Mouse (Mus musculus) lung, postnatal 0 days (tissue): ENCODE results near the gene Mapt. TPM values are rescaled to one million over a fixed set of nuclear protein-coding genes. Genes with fewer than 3 reads are reported as not detected.

Experiments
- ATAC-seq: fragments of 200-750 bp; cut with Nextera tagmentation; 2 replicates; pipeline ENCODE4 v1.8.0; 2017; ENCODE audit warnings: moderate library complexity
- DNase-seq: peaks from one replicate; pipeline ENCODE4 v3.0.0-alpha.2; 2016; ENCODE audit warnings: low spot score
- H3K27ac ChIP-seq: fragments of 300-500 bp; sonication (generic); 2 replicates; pipeline ENCODE4 v1.5.1; 2014; ENCODE audit warnings: antibody characterized with exemption, mild to moderate bottlenecking, low read length, mixed read lengths
- H3K27me3 ChIP-seq: fragments of 300-500 bp; sonication (generic); replicated peaks from 2 replicates; pipeline ENCODE4 v1.6.1; 2014; ENCODE audit warnings: low read length, mixed read lengths; ENCODE audit not compliant: insufficient read depth
- H3K36me3 ChIP-seq: fragments of 300-500 bp; sonication (generic); 2 replicates; pipeline ENCODE4 v1.6.1; 2014; ENCODE audit warnings: low read length, mixed read lengths; ENCODE audit not compliant: insufficient read depth
- H3K4me1 ChIP-seq: fragments of 300-500 bp; sonication (generic); 2 replicates; pipeline ENCODE4 v1.6.1; 2014; ENCODE audit warnings: antibody characterized with exemption, low read depth, low read length, mixed read lengths; ENCODE audit not compliant: insufficient read depth
- H3K4me2 ChIP-seq: fragments of 300-500 bp; sonication (generic); replicated peaks from 2 replicates; pipeline ENCODE4 v1.6.1; 2014; ENCODE audit warnings: low read depth, mild to moderate bottlenecking, low read length, moderate library complexity, mixed read lengths
- H3K4me3 ChIP-seq: fragments of 300-500 bp; sonication (generic); 2 replicates; pipeline ENCODE4 v1.5.1; 2014; ENCODE audit warnings: low read depth, low read length
- H3K9ac ChIP-seq: fragments of 300-500 bp; sonication (generic); replicated peaks from 2 replicates; pipeline ENCODE4 v1.6.1; 2014; ENCODE audit warnings: low read depth, mild to moderate bottlenecking
- H3K9me3 ChIP-seq: fragments of 300-500 bp; sonication (generic); 2 replicates; pipeline ENCODE4 v1.6.1; 2016; ENCODE audit warnings: low read length, mixed read lengths
- CTCF ChIP-seq: IDR thresholded peaks from 2 replicates; pipeline ENCODE4 v1.5.1; 2016; ENCODE audit warnings: antibody characterized with exemption, mild to moderate bottlenecking
- EP300 ChIP-seq: IDR thresholded peaks from 2 replicates; pipeline ENCODE4 v1.6.1; 2016; ENCODE audit warnings: antibody characterized with exemption, mild to moderate bottlenecking, control low read depth
- WGBS: fragments of 180-500 bp; shearing (Covaris S2); extraction: QIAGEN DNeasy Blood & Tissue Kit; methylation state at CpG from one replicate; pipeline ENCODE4 v1.1.7; 2014; 5-methylcytosine and 5-hydroxymethylcytosine counted together
- polyA plus RNA-seq: library from polyadenylated mRNA; unstranded; fragments of >200 nt; fragmentation: Nextera tagmentation; extraction: Ambion mirVana; gene quantifications from 2 replicates; pipeline ENCODE4 v1.2.1, GENCODE M21; 2015

Mapt gene
- polyA plus RNA-seq, 1 experiment from 2014 or later, result 15.9 TPM

- Histone ChIP-seq H3K27ac (no peak overlapping the region), H3K4me1 (no peaks in the 10 kb centered on the region), H3K9me3 (no peaks in the 10 kb centered on the region), H3K4me3 (no peak overlapping the region), H3K4me2 (no peak overlapping the region), H3K9ac (no peak overlapping the region), H3K36me3 (no peaks in the 10 kb centered on the region), H3K27me3 (no peaks in the 10 kb centered on the region)
- WGBS, result 60% methylated on average over 3 of the region's 3 CpGs
- DNase-seq, result no peak
- ATAC-seq, result no peak
- TF ChIP-seq CTCF, result no peak
- no peak for TF ChIP-seq EP300
Observed at GRCm38 (mm10) chr11:104218075-104218474, 13.1 kb upstream of the Mapt start.

- WGBS, result 76% methylated on average over 4 of the region's 4 CpGs
- H3K27me3 ChIP-seq, result no peaks in the 10 kb centered on the region
- no peak overlapping the region for H3K4me3 ChIP-seq
- no peaks in the 10 kb centered on the region for H3K36me3 ChIP-seq
- H3K9ac ChIP-seq, result no peak overlapping the region
- no peak overlapping the region for H3K4me2 ChIP-seq
- no peaks in the 10 kb centered on the region for H3K9me3 ChIP-seq
- H3K27ac ChIP-seq, result no peak overlapping the region
- H3K4me1 ChIP-seq, result no peaks in the 10 kb centered on the region
- DNase-seq (no peak), ATAC-seq (no peak)
- no peak for TF ChIP-seq EP300
- no peak for TF ChIP-seq CTCF
Observed at GRCm38 (mm10) chr11:104220291-104220690, 10.9 kb upstream of the Mapt start.

GRCm38 (mm10) chr11:104221751-104222150, 9.4 kb upstream of the Mapt start:
- TF ChIP-seq EP300, result no peak
- TF ChIP-seq CTCF, result no peak
- Histone ChIP-seq H3K4me3 (no peak overlapping the region), H3K36me3 (no peaks in the 10 kb centered on the region), H3K9me3 (no peaks in the 10 kb centered on the region), H3K9ac (no peak overlapping the region), H3K27ac (no peak overlapping the region), H3K27me3 (no peaks in the 10 kb centered on the region), H3K4me2 (no peak overlapping the region), H3K4me1 (no peaks in the 10 kb centered on the region)
- DNase-seq (no peak), ATAC-seq (no peak)
- WGBS, result 73% methylated on average over 5 of the region's 5 CpGs

- no peak for TF ChIP-seq CTCF
- TF ChIP-seq EP300, result no peak
- no peak overlapping the region for H3K9ac ChIP-seq
- H3K4me2 ChIP-seq, result no peak overlapping the region
- H3K27ac ChIP-seq, result no peak overlapping the region
- 71% methylated on average over 9 of the region's 9 CpGs for WGBS
- no peaks in the 10 kb centered on the region for H3K36me3 ChIP-seq
- H3K4me3 ChIP-seq, result no peak overlapping the region
- H3K27me3 ChIP-seq, result no peaks in the 10 kb centered on the region
- DNase-seq (no peak), ATAC-seq (no peak)
- no peaks in the 10 kb centered on the region for H3K9me3 ChIP-seq
- no peaks in the 10 kb centered on the region for H3K4me1 ChIP-seq
Observed at GRCm38 (mm10) chr11:104223301-104223700, 7.9 kb upstream of the Mapt start.

GRCm38 (mm10) chr11:104229391-104229790, 1.8 kb upstream of the Mapt start:
- peaks cover 22% of the 10 kb centered on the region for H3K27me3 ChIP-seq
- TF ChIP-seq EP300 (no peak), CTCF (no peak)
- no peak for ATAC-seq
- H3K4me2 ChIP-seq, result no peak overlapping the region
- no peaks in the 10 kb centered on the region for H3K9me3 ChIP-seq
- no peak overlapping the region for H3K27ac ChIP-seq
- peaks cover 10% of the 10 kb centered on the region; the same call in 1 of the 2 replicates for H3K4me1 ChIP-seq
- no peaks in the 10 kb centered on the region for H3K36me3 ChIP-seq
- H3K9ac ChIP-seq, result no peak overlapping the region
- WGBS, result 61% methylated on average over 4 of the region's 4 CpGs
- DNase-seq, result no peak
- no peak overlapping the region for H3K4me3 ChIP-seq

- Histone ChIP-seq H3K9ac (no peak overlapping the region), H3K27ac (no peak overlapping the region), H3K9me3 (no peaks in the 10 kb centered on the region), H3K4me3 (peak overlapping the region; percentile 67), H3K4me2 (peak overlapping the region; percentile 96), H3K27me3 (peaks cover 22% of the 10 kb centered on the region), H3K36me3 (no peaks in the 10 kb centered on the region), H3K4me1 (peaks cover 10% of the 10 kb centered on the region; the same call in 1 of the 2 replicates)
- no peak for TF ChIP-seq EP300
- peak; percentile 39 for TF ChIP-seq CTCF
- DNase-seq (peak; percentile 48), ATAC-seq (no peak)
- WGBS, result 11% methylated on average over 9 of the region's 9 CpGs
Observed at GRCm38 (mm10) chr11:104230066-104230778, 968 bp upstream of the Mapt start.
